9 mouse cellular contexts compared by ENCODE assay signal in the genomic region with DNA sequence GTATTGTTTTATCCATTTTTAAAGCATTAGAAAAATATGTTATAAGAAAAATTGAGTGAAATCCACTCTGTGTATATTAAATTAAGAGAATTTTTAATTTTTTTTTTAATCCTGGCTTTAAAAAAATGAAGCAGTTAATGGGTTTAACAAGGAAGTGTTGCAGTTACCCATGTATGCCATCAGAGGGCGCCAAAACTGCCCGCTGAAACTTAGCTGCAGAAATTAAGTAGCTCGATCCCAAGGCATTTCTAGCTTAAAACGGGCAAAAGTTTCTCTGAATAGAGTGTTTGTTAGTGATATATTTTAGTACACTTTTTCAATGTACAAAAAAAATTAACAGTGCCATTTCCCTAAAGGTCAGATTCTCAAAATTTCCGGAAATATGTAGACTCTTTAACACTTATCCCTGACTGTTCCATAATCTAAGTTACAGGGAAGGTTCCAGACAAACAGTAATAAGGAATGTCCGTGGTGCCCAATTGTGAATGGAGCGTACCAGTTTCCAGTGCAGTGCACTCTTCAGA.
A peak's percentile ranks its signal among the peaks of the same experiment; 100 is the strongest.
DNase-seq lines count a peak whose midpoint lies in the region; ATAC-seq and TF ChIP-seq lines count a peak whose summit lies in the region.
"Had no signal": no experiment of that assay in that cellular context is flagged by ENCODE, and none has a peak within 500 bp of the region (broad histone marks: within the 10 kb centered on the region; RNA-seq: fewer than 3 reads in every experiment).

No protein-coding gene starts in this region.

- ATAC-seq in kidney, postnatal 0 days (replicated peaks; ENCODE audit: low FRiP score, low read depth) = no peak
- ATAC-seq in liver, postnatal 0 days = no peak

- no peaks in the 10 kb centered on the region for H3K9me3 ChIP-seq in kidney, postnatal 0 days (replicated peaks; ENCODE audit: low read length)
- no peaks in the 10 kb centered on the region for H3K9me3 ChIP-seq in liver, postnatal 0 days (ENCODE audit: low read length)
- H3K9me3 ChIP-seq: midbrain, embryonic 12.5 days had no signal

- peak; percentile 37 to 78 for DNase-seq in adrenal gland, adult (ENCODE audit: inconsistent age in 2 of 2, low spot score in 1 of 2)
- DNase-seq in adrenal gland, postnatal 4 days (ENCODE audit: low spot score in 2 of 2) = no peak
- peak; percentile 74 for DNase-seq in 416B (ENCODE audit: low read depth)
- DNase-seq in brain, embryonic 18.5 days (ENCODE audit: low read depth, low spot score) = peak; percentile 24
- DNase-seq in frontal cortex, postnatal 25 days (ENCODE audit: low spot score in 2 of 2) = peak; percentile 11 to 41
- DNase-seq in kidney, postnatal 0 days (ENCODE audit: low spot score) = peak; percentile 85
- peak; percentile 38 for DNase-seq in liver, postnatal 0 days
- DNase-seq in right cerebral cortex, postnatal 14 days = peak; percentile 48

- no peak overlapping the region for H3K27ac ChIP-seq in kidney, postnatal 0 days
- no peak overlapping the region for H3K27ac ChIP-seq in liver, postnatal 0 days (ENCODE audit: low read depth)
- H3K27ac ChIP-seq: midbrain, embryonic 12.5 days had no signal

- peak; percentile 88 for TF ChIP-seq CTCF in kidney, postnatal 0 days (IDR thresholded peaks at IDR 0.05; ENCODE audit: low read depth)
- peak; percentile 83 for TF ChIP-seq CTCF in liver, postnatal 0 days (IDR thresholded peaks at IDR 0.05; ENCODE audit: low read depth)

- H3K9ac ChIP-seq in kidney, postnatal 0 days (ENCODE audit: low read depth, low read length) = no peak overlapping the region
- H3K9ac ChIP-seq in liver, postnatal 0 days (replicated peaks) = peak overlapping the region; percentile 50; the same call in 1 of the 2 replicates
- H3K9ac ChIP-seq: midbrain, embryonic 12.5 days had no signal

- 17% methylated on average over 7 of the region's 7 CpGs for WGBS in kidney, postnatal 0 days
- 21% methylated on average over 7 of the region's 7 CpGs for WGBS in liver, postnatal 0 days (ENCODE audit: insufficient replicate concordance)

- H3K36me3 ChIP-seq in kidney, postnatal 0 days (ENCODE audit: insufficient read depth, low read length) = no peaks in the 10 kb centered on the region
- no peaks in the 10 kb centered on the region for H3K36me3 ChIP-seq in liver, postnatal 0 days (replicated peaks; ENCODE audit: insufficient read depth, low read length)
- H3K36me3 ChIP-seq: midbrain, embryonic 12.5 days had no signal

- peak overlapping the region; percentile 45 for H3K4me2 ChIP-seq in kidney, postnatal 0 days (ENCODE audit: low read length)
- H3K4me2 ChIP-seq in liver, postnatal 0 days (ENCODE audit: low read depth, low read length) = peak overlapping the region; percentile 67
- H3K4me2 ChIP-seq: midbrain, embryonic 12.5 days had no signal

- no peaks in the 10 kb centered on the region for H3K27me3 ChIP-seq in kidney, postnatal 0 days (ENCODE audit: insufficient read depth, low read length)
- no peaks in the 10 kb centered on the region for H3K27me3 ChIP-seq in liver, postnatal 0 days (ENCODE audit: insufficient read depth, low read length)

- TF ChIP-seq EP300 in liver, postnatal 0 days (IDR thresholded peaks at IDR 0.05; ENCODE audit: low read depth) = no peak

- H3K4me1 ChIP-seq in kidney, postnatal 0 days (replicated peaks; ENCODE audit: insufficient read depth, low read length) = no peaks in the 10 kb centered on the region
- H3K4me1 ChIP-seq in liver, postnatal 0 days (ENCODE audit: insufficient read depth) = no peaks in the 10 kb centered on the region
- H3K4me1 ChIP-seq: midbrain, embryonic 12.5 days had no signal

- 0 out of 2 replicates have a peak overlapping the region, but pooled peaks have one; percentile 11 for H3K4me3 ChIP-seq in kidney, postnatal 0 days (replicated peaks; ENCODE audit: low read depth, low read length)
- peak overlapping the region; percentile 36 for H3K4me3 ChIP-seq in liver, postnatal 0 days (ENCODE audit: low read depth, low read length)
- H3K4me3 ChIP-seq: midbrain, embryonic 12.5 days had no signal

Comparison
In these comparisons a context has a peak if more than half of its experiments do, and no peak if none do; other contexts are left out.
1. DNase-seq: peak in adrenal gland, adult (2 of 2), 416B (single experiment), brain, embryonic 18.5 days (single experiment), frontal cortex, postnatal 25 days (2 of 2), kidney, postnatal 0 days (single experiment), liver, postnatal 0 days (single experiment) and right cerebral cortex, postnatal 14 days (single experiment); none in adrenal gland, postnatal 4 days (0 of 2).